Mouse (Mus musculus): Measurements from ENCODE around the gene Marcks. TPM values are rescaled to one million over a fixed set of nuclear protein-coding genes. Genes with fewer than 3 reads are reported as not detected.
"Not testable (repeated sequence)": the region's sequence is repeated elsewhere in the genome, so short reads cannot be mapped to it uniquely, and the experiment has no call there.

Gene Marcks
- polyA plus RNA-seq, 1 experiment from 2014 or later: 350 TPM

GRCm38 (mm10) chr10:37095803-37096202, 42.9 kb downstream of the Marcks start:
- Histone ChIP-seq H3K9ac (ENCODE audit: low read length) (no peak overlapping the region), H3K27ac (ENCODE audit: low read depth, low read length) (no peak overlapping the region), H3K4me2 (ENCODE audit: low read length) (no peak overlapping the region), H3K9me3 (replicated peaks; ENCODE audit: control insufficient read depth, low read length) (no peaks in the 10 kb centered on the region), H3K27me3 (replicated peaks; ENCODE audit: control insufficient read depth, insufficient read depth, low read length) (no peaks in the 10 kb centered on the region), H3K4me1 (ENCODE audit: control insufficient read depth, insufficient read depth, low read length) (no peaks in the 10 kb centered on the region), H3K36me3 (ENCODE audit: control insufficient read depth, insufficient read depth, low read length) (no peaks in the 10 kb centered on the region), H3K4me3 (ENCODE audit: low read depth, low read length) (no peak overlapping the region)
- DNase-seq (ENCODE audit: low spot score) (no peak), ATAC-seq (no peak)
- 62% methylated on average over 6 of the region's 6 CpGs for WGBS

DNA sequence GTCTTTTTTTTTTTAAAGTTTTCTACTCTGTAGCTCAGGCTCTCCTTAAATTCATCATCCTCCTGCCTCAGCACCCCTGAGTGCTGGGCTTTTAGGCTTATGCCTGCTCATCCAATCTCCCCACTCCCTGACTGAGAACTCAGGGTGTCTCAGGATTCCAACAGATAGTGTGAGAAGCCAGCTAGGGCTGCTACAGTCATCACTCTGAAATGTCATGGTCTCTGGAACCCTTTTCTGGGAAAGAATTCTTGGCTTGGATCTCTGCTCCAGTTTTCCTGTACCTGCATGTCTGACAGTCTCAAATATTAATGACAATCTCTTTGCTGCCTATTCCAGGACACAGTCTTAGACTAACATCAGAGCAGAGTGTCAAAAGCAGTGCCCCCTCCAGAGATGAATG, 45.4 kb downstream of the Marcks start:
- Histone ChIP-seq H3K27me3 (replicated peaks; ENCODE audit: control insufficient read depth, insufficient read depth, low read length) (no peaks in the 10 kb centered on the region), H3K4me2 (ENCODE audit: low read length) (no peak overlapping the region), H3K4me3 (ENCODE audit: low read depth, low read length) (no peak overlapping the region), H3K27ac (ENCODE audit: low read depth, low read length) (no peak overlapping the region), H3K9ac (ENCODE audit: low read length) (no peak overlapping the region), H3K4me1 (ENCODE audit: control insufficient read depth, insufficient read depth, low read length) (no peaks in the 10 kb centered on the region), H3K9me3 (replicated peaks; ENCODE audit: control insufficient read depth, low read length) (no peaks in the 10 kb centered on the region), H3K36me3 (ENCODE audit: control insufficient read depth, insufficient read depth, low read length) (no peaks in the 10 kb centered on the region)
- ATAC-seq (no peak), DNase-seq (ENCODE audit: low spot score) (no peak)

- Histone ChIP-seq H3K36me3 (ENCODE audit: control insufficient read depth, insufficient read depth, low read length) (no peaks in the 10 kb centered on the region), H3K9ac (ENCODE audit: low read length) (no peak overlapping the region), H3K9me3 (replicated peaks; ENCODE audit: control insufficient read depth, low read length) (no peaks in the 10 kb centered on the region), H3K4me1 (ENCODE audit: control insufficient read depth, insufficient read depth, low read length) (no peaks in the 10 kb centered on the region), H3K4me2 (ENCODE audit: low read length) (no peak overlapping the region), H3K27ac (ENCODE audit: low read depth, low read length) (no peak overlapping the region), H3K4me3 (ENCODE audit: low read depth, low read length) (no peak overlapping the region), H3K27me3 (replicated peaks; ENCODE audit: control insufficient read depth, insufficient read depth, low read length) (no peaks in the 10 kb centered on the region)
- ATAC-seq (no peak), DNase-seq (ENCODE audit: low spot score) (no peak)
- WGBS: 90% methylated on average over 3 of the region's 3 CpGs
Observed at GRCm38 (mm10) chr10:37090411-37090810, 48.3 kb downstream of the Marcks start.

DNA sequence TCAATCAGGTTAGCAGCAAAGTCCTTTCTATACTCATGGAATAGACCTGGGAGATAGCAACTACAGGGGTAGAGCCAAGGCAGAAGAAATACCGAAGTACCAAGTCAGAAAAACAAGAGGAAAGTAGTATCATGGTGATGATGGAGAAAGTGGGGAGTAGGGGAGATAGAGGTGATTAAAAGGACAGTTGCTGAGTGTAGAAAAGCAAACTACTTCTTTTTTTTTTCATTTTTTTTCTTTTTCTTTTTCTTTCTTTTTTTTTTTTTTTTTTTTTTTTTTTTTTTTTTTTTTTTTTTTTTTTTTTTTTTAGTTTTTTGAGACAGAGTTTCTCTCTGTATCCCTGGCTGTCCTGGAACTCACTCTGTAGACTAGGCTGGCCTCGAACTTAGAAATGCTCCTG, 54.6 kb downstream of the Marcks start:
- 91% methylated on average over 2 of the region's 2 CpGs for WGBS
- not testable (repeated sequence) for H3K4me2 ChIP-seq (ENCODE audit: low read length); H3K9ac ChIP-seq (ENCODE audit: low read length); ATAC-seq; H3K27me3 ChIP-seq (replicated peaks; ENCODE audit: control insufficient read depth, insufficient read depth, low read length); H3K27ac ChIP-seq (ENCODE audit: low read depth, low read length); H3K4me1 ChIP-seq (ENCODE audit: control insufficient read depth, insufficient read depth, low read length); DNase-seq (ENCODE audit: low spot score); H3K4me3 ChIP-seq (ENCODE audit: low read depth, low read length); H3K36me3 ChIP-seq (ENCODE audit: control insufficient read depth, insufficient read depth, low read length); H3K9me3 ChIP-seq (replicated peaks; ENCODE audit: control insufficient read depth, low read length)

Other genes starting within 250 kb of the Marcks start
- gene Hdac2, start 164.4 kb downstream of the Marcks start, polyA plus RNA-seq (2014; fragmentation: Nextera tagmentation; extraction: Ambion mirVana): 472 and 499 TPM in 2 replicates

All from forebrain, embryonic 14.5 days (tissue).